Mouse (Mus musculus) heart, postnatal 0 days (tissue): ENCODE data around the gene Wwp2.

ENCODE experiments used
- CTCF ChIP-seq: IDR thresholded peaks from 2 replicates; pipeline ENCODE4 v1.5.1; 2016; ENCODE audit warnings: antibody characterized with exemption, control low read depth, low read depth
- EP300 ChIP-seq: IDR thresholded peaks from 2 replicates; pipeline ENCODE4 v1.6.1; 2016; ENCODE audit warnings: antibody characterized with exemption, low read depth

GRCm38 (mm10) chr8:107488551-107488950, 52.4 kb downstream of the Wwp2 start:
- TF ChIP-seq CTCF (no peak), EP300 (no peak)
